Mouse (Mus musculus) CH12.LX (cell line): Measurements from ENCODE around the gene Klc1. TPM values are rescaled to one million over a fixed set of nuclear protein-coding genes. Genes with fewer than 3 reads are reported as not detected.

Experiments
- DNase-seq: peaks from one replicate; pipeline ENCODE4 v3.0.0-alpha.2; 2013; ENCODE audit errors: extremely low read depth
- H3K27ac ChIP-seq: 2 replicates; pipeline ENCODE4 v1.5.1; 2012; ENCODE audit warnings: low read depth, mild to moderate bottlenecking, control low read depth, moderate library complexity; ENCODE audit not compliant: insufficient read depth
- H3K27me3 ChIP-seq: replicated peaks from 2 replicates; pipeline ENCODE3; 2012; ENCODE audit warnings: inconsistent platforms
- H3K36me3 ChIP-seq, 2 experiments: replicated peaks in 1 of 2; 2 replicates each; pipeline versions ENCODE3 to v1.6.1; 2012; ENCODE audit warnings: inconsistent platforms in 1 of 2, low read length in 1 of 2, mild to moderate bottlenecking in 1 of 2, mixed read lengths in 1 of 2, moderate library complexity in 1 of 2; ENCODE audit not compliant: control insufficient read depth in 1 of 2, insufficient read depth in 1 of 2
- H3K4me1 ChIP-seq, 2 experiments: 2 replicates each; pipeline ENCODE4 v1.6.1; 2012; ENCODE audit warnings: inconsistent platforms in 1 of 2, moderate library complexity in 1 of 2; ENCODE audit not compliant: insufficient read depth in 2 of 2, control insufficient read depth in 1 of 2
- H3K4me2 ChIP-seq: 2 replicates; pipeline ENCODE4 v1.6.1; 2012; ENCODE audit warnings: low read depth, mild to moderate bottlenecking, control low read depth; ENCODE audit not compliant: poor library complexity, insufficient read depth, severe bottlenecking
- H3K4me3 ChIP-seq, 3 experiments: fragments of 150-350 bp in 1 of 3; sonication (generic) in 1 of 3; replicated peaks in 1 of 3; 2 replicates each; pipeline versions ENCODE3 to v1.5.1; 2011 to 2012; ENCODE audit warnings: low read depth in 2 of 3, low read length in 2 of 3, mild to moderate bottlenecking in 2 of 3, moderate library complexity in 2 of 3, control low read depth in 1 of 3, improper control_type of control experiment in 1 of 3, inconsistent platforms in 1 of 3, mixed read lengths in 1 of 3; ENCODE audit not compliant: poor library complexity in 1 of 3
- H3K79me2 ChIP-seq: replicated peaks from 2 replicates; pipeline ENCODE4 v1.6.1; 2012; ENCODE audit warnings: mild to moderate bottlenecking, moderate library complexity; ENCODE audit not compliant: control insufficient read depth, poor library complexity, insufficient read depth, severe bottlenecking; ENCODE audit errors: extremely low read depth
- H3K9ac ChIP-seq: 2 replicates; pipeline ENCODE4 v1.6.1; 2012; ENCODE audit warnings: low read depth, mild to moderate bottlenecking, control low read depth, moderate library complexity; ENCODE audit not compliant: insufficient read depth
- H3K9me3 ChIP-seq: replicated peaks from 2 replicates; pipeline ENCODE3; 2012; ENCODE audit warnings: low read length, inconsistent platforms, mixed read lengths
- BHLHE40 ChIP-seq: IDR thresholded peaks from 2 replicates; pipeline ENCODE4 v1.6.1; 2011; ENCODE audit warnings: mild to moderate bottlenecking, low read depth, low read length, improper control_type of control experiment
- CHD1 ChIP-seq: IDR thresholded peaks from 2 replicates; pipeline ENCODE4 v1.6.1; 2012; ENCODE audit warnings: low read depth, low read length, improper control_type of control experiment, inconsistent platforms
- CHD2 ChIP-seq: IDR thresholded peaks from 2 replicates; pipeline ENCODE4 v1.6.1; 2011; ENCODE audit warnings: low read length, improper control_type of control experiment
- EP300 ChIP-seq: IDR thresholded peaks from 2 replicates; pipeline ENCODE4 v1.6.1; 2011; ENCODE audit warnings: low read length, improper control_type of control experiment
- GABPA ChIP-seq: IDR thresholded peaks from 2 replicates; pipeline ENCODE4 v1.6.1; 2012; ENCODE audit warnings: low read depth, low read length, improper control_type of control experiment, inconsistent platforms; ENCODE audit not compliant: insufficient replicate concordance
- HCFC1 ChIP-seq: IDR thresholded peaks from 2 replicates; pipeline ENCODE4 v1.6.1; 2012; ENCODE audit warnings: low read depth, mild to moderate bottlenecking, inconsistent platforms, low read length, improper control_type of control experiment
- IRF4 ChIP-seq: IDR thresholded peaks from 2 replicates; pipeline ENCODE4 v1.6.1; 2014; ENCODE audit warnings: low read depth, mild to moderate bottlenecking, inconsistent platforms, low read length, improper control_type of control experiment
- JUN ChIP-seq: IDR thresholded peaks from 2 replicates; pipeline ENCODE4 v1.6.1; 2011; ENCODE audit warnings: low read depth, mild to moderate bottlenecking, low read length, improper control_type of control experiment, moderate library complexity; ENCODE audit not compliant: insufficient read depth
- JUND ChIP-seq: conservative IDR thresholded peaks from 2 replicates; pipeline ENCODE4 v1.6.1; 2011; ENCODE audit warnings: low read depth, low read length, improper control_type of control experiment
- KAT2A ChIP-seq: IDR thresholded peaks from 2 replicates; pipeline ENCODE4 v1.6.1; 2012; ENCODE audit warnings: low read length, improper control_type of control experiment, inconsistent platforms; ENCODE audit not compliant: insufficient replicate concordance
- MAX ChIP-seq: IDR thresholded peaks from 2 replicates; pipeline ENCODE4 v1.6.1; 2011; ENCODE audit warnings: low read length, improper control_type of control experiment
- MAZ ChIP-seq: IDR thresholded peaks from 2 replicates; pipeline ENCODE4 v1.6.1; 2012; ENCODE audit warnings: low read depth, mild to moderate bottlenecking, inconsistent platforms, low read length, improper control_type of control experiment, moderate library complexity
- NRF1 ChIP-seq: IDR thresholded peaks from 2 replicates; pipeline ENCODE4 v1.6.1; 2014; ENCODE audit warnings: low read depth, mild to moderate bottlenecking, inconsistent platforms, low read length, improper control_type of control experiment, moderate library complexity
- POLR2A ChIP-seq: IDR thresholded peaks from 2 replicates; pipeline ENCODE4 v1.6.1; 2011; ENCODE audit warnings: low read depth, mild to moderate bottlenecking, improper control_type of control experiment, low read length
- POLR2AphosphoS2 ChIP-seq: IDR thresholded peaks from 2 replicates; pipeline ENCODE4 v1.6.1; 2011; ENCODE audit warnings: low read depth, low read length, improper control_type of control experiment
- RCOR1 ChIP-seq: conservative IDR thresholded peaks from 2 replicates; pipeline ENCODE4 v1.6.1; 2012; ENCODE audit warnings: low read depth, mild to moderate bottlenecking, inconsistent platforms, low read length, improper control_type of control experiment
- SIN3A ChIP-seq: IDR thresholded peaks from 2 replicates; pipeline ENCODE4 v1.6.1; 2012; ENCODE audit warnings: low read length, improper control_type of control experiment, inconsistent platforms
- TCF12 ChIP-seq: IDR thresholded peaks from 2 replicates; pipeline ENCODE4 v1.6.1; 2014; ENCODE audit warnings: low read depth, mild to moderate bottlenecking, inconsistent platforms, low read length, improper control_type of control experiment
- USF2 ChIP-seq: conservative IDR thresholded peaks from 2 replicates; pipeline ENCODE4 v1.6.1; 2011; ENCODE audit warnings: low read depth, low read length, improper control_type of control experiment
- ZKSCAN1 ChIP-seq: IDR thresholded peaks from 2 replicates; pipeline ENCODE4 v1.6.1; 2012; ENCODE audit warnings: low read depth, inconsistent platforms, low read length, improper control_type of control experiment, borderline replicate concordance
- ZNF384 ChIP-seq: IDR thresholded peaks from 2 replicates; pipeline ENCODE4 v1.6.1; 2012; ENCODE audit warnings: low read depth, low read length, improper control_type of control experiment, inconsistent platforms
- dilution Hi-C: fragments of 300-500 bp; cut with MboI; formaldehyde crosslinking; loops from 2 replicates; pipeline ENCODE4 v1.14.3; 2020; ENCODE audit warnings: low sequenced_read_pairs; ENCODE audit not compliant: extremely low pct_unique_long_range_greater_than_20kb, extremely low pct_ligation_motif_present
- in situ Hi-C: fragments of 300-500 bp; cut with MboI; formaldehyde crosslinking; loops from 3 replicates; pipeline ENCODE4 v1.14.3; 2019; ENCODE audit warnings: low sequenced_read_pairs, low pct_ligation_motif_present, low pct_unique_long_range_greater_than_20kb, mixed read lengths
- polyA plus RNA-seq: library from polyadenylated mRNA; unstranded; fragments of >175 nt; gene quantifications from 2 replicates; pipeline ENCODE4 v1.2.1, GENCODE M21; 2012; ENCODE audit warnings: low read depth; ENCODE audit not compliant: insufficient read length
- total RNA-seq, 2 experiments: library from RNA; depleted of rRNA; stranded (reverse); fragments of 300-350 nt in 1 of 2; fragments of >200 nt in 1 of 2; gene quantifications; 2 replicates each; pipeline ENCODE4 v1.2.3; 2012 to 2014

Gene Klc1
- total and polyA plus RNA-seq, 3 experiments = 45.6 to 77.0 (median 55.1) TPM

GRCm38 (mm10) chr12:111814769-111815762 lies 56.4 kb downstream of the Klc1 start:
- Histone ChIP-seq H3K4me1 (peaks cover 10 to 27% of the 10 kb centered on the region in 2 experiments), H3K4me2 (peak overlapping the region; percentile 85), H3K4me3 (peak overlapping the region; percentile 76 to 82 (median 78)), H3K27ac (no peak overlapping the region), H3K9me3 (no peaks in the 10 kb centered on the region), H3K27me3 (no peaks in the 10 kb centered on the region), H3K79me2 (no peaks in the 10 kb centered on the region), H3K9ac (peak overlapping the region; percentile 84), H3K36me3 (peaks cover 4 to 27% of the 10 kb centered on the region in 2 experiments)
- no peak for DNase-seq
- TF ChIP-seq BHLHE40 (peak; percentile 69), MAX (0 out of 2 replicates have a peak, but pooled peaks have one; percentile 26), CHD1 (no peak), TCF12 (no peak)
- in situ Hi-C loops = no loop called here
- dilution Hi-C loops = no loop called here

GRCm38 (mm10) chr12:111816528-111816927 lies 57.9 kb downstream of the Klc1 start:
- in situ Hi-C loops = no loop called here
- H3K27ac ChIP-seq = no peak overlapping the region
- H3K4me3 ChIP-seq = no peak overlapping the region
- H3K36me3 ChIP-seq = peaks cover 0 to 20% of the 10 kb centered on the region in 2 experiments
- no peaks in the 10 kb centered on the region for H3K9me3 ChIP-seq
- dilution Hi-C loops = no loop called here
- H3K27me3 ChIP-seq = no peaks in the 10 kb centered on the region
- no peaks in the 10 kb centered on the region for H3K79me2 ChIP-seq
- peaks cover 10 to 18% of the 10 kb centered on the region in 2 experiments for H3K4me1 ChIP-seq
- H3K9ac ChIP-seq = no peak overlapping the region
- DNase-seq = no peak
- TF ChIP-seq EP300 (no peak), POLR2AphosphoS2 (no peak), JUN (no peak), CHD1 (no peak), POLR2A (no peak), ZNF384 (no peak), SIN3A (no peak), TCF12 (no peak), JUND (no peak), KAT2A (no peak), IRF4 (no peak), GABPA (no peak), USF2 (no peak), CHD2 (no peak), RCOR1 (no peak), MAZ (no peak), HCFC1 (no peak), NRF1 (no peak), ZKSCAN1 (no peak)
- no peak overlapping the region for H3K4me2 ChIP-seq
